Mouse (Mus musculus) myocyte (in vitro differentiated cells): Measurements from ENCODE around the gene Phox2a.

Experiments used
- E2F4 ChIP-seq: IDR thresholded peaks from one replicate; pipeline ENCODE4 v1.6.1; 2011; ENCODE audit warnings: mild to moderate bottlenecking, control low read depth, moderate library complexity; ENCODE audit not compliant: insufficient read depth
- MAX ChIP-seq: IDR thresholded peaks from one replicate; pipeline ENCODE4 v1.6.1; 2011; ENCODE audit warnings: low read depth, mild to moderate bottlenecking, control low read depth
- MYOG ChIP-seq, 3 experiments: IDR thresholded peaks; one replicate each; pipeline ENCODE4 v1.6.1; 2011; ENCODE audit warnings: control low read depth in 2 of 3, low read depth in 2 of 3, mild to moderate bottlenecking in 2 of 3; ENCODE audit not compliant: insufficient read length in 2 of 3, control insufficient read depth in 1 of 3, insufficient read depth in 1 of 3
- POLR2A ChIP-seq: IDR thresholded peaks from one replicate; pipeline ENCODE4 v1.6.1; 2011; ENCODE audit warnings: low read depth, mild to moderate bottlenecking, control low read depth, moderate library complexity; ENCODE audit not compliant: insufficient read length
- POLR2AphosphoS2 ChIP-seq: IDR thresholded peaks from one replicate; pipeline ENCODE4 v1.6.1; 2011; ENCODE audit warnings: low read depth, control low read depth; ENCODE audit not compliant: insufficient read length
- REST ChIP-seq: IDR thresholded peaks from one replicate; pipeline ENCODE4 v1.6.1; 2011; ENCODE audit warnings: mild to moderate bottlenecking, control low read depth, moderate library complexity; ENCODE audit not compliant: insufficient read depth, insufficient read length
- TCF12 ChIP-seq: IDR thresholded peaks from one replicate; pipeline ENCODE4 v1.6.1; 2011; ENCODE audit warnings: mild to moderate bottlenecking, control low read depth; ENCODE audit not compliant: poor library complexity, insufficient read depth, severe bottlenecking
- TCF3 ChIP-seq: IDR thresholded peaks from one replicate; pipeline ENCODE4 v1.6.1; 2011; ENCODE audit warnings: low read depth, control low read depth; ENCODE audit not compliant: insufficient read length
- USF1 ChIP-seq: IDR thresholded peaks from one replicate; pipeline ENCODE4 v1.6.1; 2011; ENCODE audit warnings: low read depth, mild to moderate bottlenecking, control low read depth, moderate library complexity

DNA sequence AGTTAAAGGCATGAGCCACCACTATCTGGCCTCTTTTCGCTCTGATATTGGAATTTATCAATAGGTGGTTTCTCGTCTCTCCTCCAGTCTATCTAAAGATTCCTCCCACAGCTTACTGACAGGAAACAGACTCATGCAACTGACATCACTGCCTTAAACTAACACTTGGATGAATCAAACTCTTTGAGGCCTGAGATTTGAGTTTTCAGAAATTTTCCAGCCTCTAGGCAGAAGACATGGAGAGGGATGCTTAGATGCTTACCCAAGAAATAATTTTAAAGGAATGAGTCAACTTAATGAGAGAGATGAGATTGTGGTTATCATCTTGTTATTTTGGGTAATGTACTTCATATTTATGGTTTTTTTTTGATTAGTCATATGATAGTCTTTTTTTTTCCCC is 35.7 kb downstream of the Phox2a start:
- TF ChIP-seq TCF12 (no peak), POLR2AphosphoS2 (no peak), USF1 (no peak), POLR2A (no peak), MAX (no peak), E2F4 (no peak), MYOG (IDR thresholded peaks at IDR 0.05; ENCODE audit: control insufficient read depth in 1 of 3, insufficient read depth in 1 of 3, insufficient read length in 2 of 3, low read depth in 2 of 3) (no peak), TCF3 (no peak), REST (no peak)
